Mouse (Mus musculus): ENCODE data around the gene Tcf20.

Gene Tcf20

DNA sequence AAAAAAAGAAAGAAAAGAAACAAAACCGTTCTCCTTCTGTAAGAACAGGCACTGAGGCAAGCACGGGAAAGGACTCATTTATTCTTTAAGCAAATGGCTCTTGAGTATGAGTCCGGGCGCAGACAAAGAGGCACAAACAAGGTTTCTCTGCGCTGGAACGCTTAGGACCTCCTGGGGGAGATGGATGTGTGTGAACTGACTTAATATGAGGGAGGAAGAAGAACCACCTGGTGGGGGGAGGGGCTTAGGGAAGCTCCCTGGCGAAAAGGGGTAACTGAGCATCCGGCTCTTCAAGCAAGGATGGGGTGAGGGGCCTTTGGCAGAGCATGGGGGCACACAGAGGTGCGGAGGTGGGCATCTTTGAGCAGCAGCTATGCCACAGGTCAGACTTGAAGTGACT lies 5.2 kb upstream of the Tcf20 start:
- no peak for DNase-seq (ENCODE audit: low spot score in 2 of 2)

DNA sequence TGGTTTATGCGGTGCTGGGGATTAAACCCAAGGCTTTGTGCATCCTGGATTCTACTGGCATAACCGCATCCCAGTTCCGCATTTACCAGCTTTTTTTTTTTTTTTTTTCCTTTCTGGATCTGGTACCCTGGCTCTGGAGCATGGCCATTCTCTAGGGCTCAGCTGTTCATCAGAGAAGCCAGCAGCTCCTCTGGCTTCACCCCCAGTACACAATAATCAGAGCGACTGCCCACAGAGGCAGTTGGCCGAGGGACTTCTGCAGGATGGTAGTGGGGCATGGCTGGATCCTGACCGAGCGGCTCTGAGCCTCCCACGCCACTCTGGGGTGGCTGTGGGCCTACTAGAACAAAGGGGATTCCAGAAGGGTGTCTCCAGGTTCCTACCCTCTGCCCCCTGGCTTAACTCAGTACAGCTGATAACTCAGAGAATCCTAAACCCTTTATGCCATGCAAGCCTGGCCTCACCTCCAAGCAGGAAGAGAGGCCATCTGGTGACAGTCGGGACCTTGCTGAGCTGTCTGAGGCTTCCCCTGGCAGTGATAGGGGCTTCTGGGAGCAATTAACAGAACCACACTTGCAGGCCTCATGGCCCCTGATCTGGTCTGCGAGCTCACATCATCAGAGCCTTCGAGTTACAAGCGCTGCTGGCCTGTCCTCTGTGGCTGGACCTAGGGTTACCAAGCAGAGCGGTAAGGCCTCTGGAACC lies 4.6 kb upstream of the Tcf20 start:
- DNase-seq (ENCODE audit: low spot score in 2 of 2) = no peak

DNA sequence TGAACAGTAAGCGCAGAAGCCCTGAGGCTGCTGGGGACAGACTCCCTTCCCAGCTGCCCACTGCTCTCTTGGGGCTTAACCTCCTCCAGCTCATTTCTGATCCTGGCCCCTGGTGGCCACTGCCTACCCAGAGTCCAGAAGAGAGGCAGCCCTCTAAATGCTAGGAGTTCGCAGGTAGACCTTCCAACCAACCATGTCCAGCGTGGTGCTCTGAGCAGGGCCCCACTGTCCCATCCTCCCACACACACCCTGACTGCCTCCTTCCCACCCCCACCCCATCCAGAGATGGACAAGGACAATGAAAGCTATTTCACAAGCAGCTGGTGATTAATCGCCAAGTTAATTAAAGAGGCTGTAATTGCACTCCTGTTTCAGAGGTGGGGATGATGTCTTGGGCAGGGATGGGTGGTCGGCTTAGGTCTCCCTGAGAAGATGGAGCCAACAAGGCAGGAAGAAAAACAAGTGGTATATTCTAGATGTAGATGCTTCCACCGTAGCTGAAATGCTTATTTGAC lies 1.6 kb upstream of the Tcf20 start:
- DNase-seq (ENCODE audit: low spot score in 2 of 2) = no peak

DNA sequence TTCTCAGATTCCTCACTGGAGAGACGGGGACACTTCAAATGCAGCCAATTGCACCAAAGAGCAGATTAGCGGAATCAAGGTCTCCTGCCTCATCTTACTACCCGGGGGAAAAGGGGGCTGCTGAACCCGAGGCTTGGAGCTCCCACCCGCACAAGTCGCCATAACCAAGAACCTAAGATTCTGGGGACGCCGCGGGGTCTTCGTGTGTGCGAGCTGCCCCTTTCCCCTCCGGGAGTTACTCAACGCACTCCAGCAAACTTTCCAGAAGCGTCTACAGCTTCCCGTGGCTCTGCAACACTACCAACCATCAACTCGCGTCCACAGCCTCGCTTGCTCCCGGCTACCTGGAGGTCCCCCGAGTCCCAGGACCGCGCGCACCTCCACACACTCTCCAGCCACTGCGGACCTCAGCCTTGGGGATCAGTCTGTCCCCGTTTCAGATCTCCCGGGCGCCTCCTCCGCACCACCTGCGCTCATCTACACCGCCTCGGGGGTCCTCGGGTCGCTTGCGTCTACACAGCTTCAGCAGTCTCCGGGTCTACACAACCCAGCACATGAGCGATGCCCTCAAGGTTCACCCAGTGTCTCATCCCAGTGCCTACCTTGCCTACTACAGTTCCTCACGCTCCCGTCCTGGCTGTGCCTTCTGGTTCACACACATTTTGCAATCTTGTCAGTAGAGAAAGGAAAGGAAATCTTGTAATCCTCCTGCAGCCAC lies 499 bp downstream of the Tcf20 start:
- DNase-seq (ENCODE audit: low spot score in 2 of 2) = no peak

DNA sequence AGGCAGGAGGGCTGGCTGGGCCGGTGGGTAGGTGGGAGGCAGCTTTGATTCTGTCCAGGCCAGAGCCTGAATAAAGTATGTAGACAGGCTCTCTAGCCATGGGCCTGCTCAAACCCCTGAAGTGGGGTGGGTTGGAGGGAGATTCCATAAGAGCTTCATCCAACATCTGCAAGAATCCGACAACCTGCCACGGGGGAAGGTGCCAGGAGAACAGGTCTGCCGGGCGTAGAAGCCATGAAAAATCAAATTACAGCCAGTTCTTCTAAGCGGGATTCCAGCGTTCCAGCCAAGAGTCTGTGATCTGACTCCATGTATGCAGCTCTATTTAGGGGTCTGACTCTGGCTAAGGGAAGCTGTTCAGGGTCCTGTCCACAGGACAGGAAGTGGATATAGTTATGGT lies 3.1 kb downstream of the Tcf20 start:
- DNase-seq (ENCODE audit: low spot score in 2 of 2) = no peak

DNA sequence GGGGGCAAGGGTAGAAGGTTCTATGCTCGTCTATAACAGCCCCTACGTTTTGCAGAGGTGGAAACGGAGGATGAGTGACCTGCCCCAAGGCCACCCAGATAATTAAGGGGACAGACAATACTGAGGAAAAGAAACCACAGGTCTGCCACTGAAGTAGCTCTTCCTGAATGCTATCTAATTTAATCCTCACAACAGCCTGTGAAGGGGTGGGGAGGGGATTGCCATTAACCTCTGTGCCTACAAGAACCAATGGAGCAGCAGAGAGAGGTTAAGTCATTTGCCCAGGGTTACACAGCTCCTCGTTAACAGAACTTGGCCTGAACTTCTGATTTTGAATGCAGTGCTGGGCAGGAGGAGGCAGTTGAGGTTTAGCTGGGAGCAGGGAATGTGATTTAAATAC lies 3.6 kb downstream of the Tcf20 start:
- DNase-seq (ENCODE audit: low spot score in 2 of 2) = no peak

DNA sequence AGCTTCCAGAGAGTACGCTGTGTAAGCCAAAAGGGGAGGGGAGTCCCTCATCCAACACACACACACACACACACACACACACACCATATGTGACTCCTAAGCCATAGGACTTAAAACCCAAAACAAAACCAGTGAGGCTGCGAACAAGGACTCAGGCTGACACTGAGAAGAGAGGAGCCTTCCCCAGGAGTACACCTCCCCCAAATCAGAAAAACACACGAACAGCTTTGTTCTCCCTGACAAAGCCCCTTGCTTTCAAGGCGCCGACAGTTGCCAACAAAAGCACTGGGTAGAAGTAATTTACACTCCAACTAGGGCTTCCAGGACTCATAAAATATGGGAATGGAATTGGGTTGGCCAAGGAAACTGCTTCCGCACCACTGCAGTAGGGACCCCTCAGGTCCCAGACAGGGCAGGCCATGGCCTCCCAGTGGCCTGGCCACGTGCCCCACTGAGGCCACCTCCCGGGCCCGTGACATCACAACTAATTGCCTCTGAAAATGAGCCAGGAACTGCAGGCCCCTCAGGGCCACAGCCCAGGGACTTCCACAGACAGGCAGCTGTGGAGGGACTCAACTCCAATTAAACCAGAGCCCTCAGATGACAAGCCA lies 4.2 kb downstream of the Tcf20 start:
- no peak for DNase-seq (ENCODE audit: low spot score in 2 of 2)

DNA sequence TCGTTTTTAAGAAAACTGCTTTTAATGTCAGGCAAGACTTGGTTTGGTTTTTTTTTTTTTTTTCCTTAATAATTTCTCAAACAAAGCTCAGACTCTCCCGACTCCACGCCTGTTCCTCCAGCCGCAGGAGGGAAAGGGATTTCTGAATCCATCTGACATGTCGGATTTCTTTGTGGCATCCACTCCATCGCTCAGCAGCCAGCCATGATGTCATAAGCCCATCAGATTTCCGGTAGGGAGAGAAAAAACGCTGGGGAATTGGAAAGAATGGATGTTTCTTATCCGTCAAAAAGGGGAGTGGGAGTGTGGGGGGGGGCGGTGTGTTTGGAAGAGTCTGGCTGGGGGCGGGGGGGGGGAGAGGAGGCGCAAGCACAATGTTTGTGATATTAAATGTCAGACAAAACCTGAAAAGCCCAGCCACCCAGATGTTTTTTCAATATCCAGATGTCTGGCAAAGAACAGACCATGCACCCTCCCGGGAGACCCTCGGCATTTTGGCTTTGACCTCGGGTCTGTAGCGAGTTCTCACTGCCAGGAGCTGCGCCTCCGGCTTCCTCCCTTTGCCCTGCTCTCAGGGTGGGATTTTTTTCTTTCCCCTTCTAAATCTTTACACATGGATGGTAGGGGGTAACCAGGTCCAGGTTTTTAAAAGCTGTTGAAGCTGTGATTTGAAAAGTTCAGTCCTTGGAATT lies 4.8 kb downstream of the Tcf20 start:
- no peak for DNase-seq (ENCODE audit: low spot score in 2 of 2)

DNA sequence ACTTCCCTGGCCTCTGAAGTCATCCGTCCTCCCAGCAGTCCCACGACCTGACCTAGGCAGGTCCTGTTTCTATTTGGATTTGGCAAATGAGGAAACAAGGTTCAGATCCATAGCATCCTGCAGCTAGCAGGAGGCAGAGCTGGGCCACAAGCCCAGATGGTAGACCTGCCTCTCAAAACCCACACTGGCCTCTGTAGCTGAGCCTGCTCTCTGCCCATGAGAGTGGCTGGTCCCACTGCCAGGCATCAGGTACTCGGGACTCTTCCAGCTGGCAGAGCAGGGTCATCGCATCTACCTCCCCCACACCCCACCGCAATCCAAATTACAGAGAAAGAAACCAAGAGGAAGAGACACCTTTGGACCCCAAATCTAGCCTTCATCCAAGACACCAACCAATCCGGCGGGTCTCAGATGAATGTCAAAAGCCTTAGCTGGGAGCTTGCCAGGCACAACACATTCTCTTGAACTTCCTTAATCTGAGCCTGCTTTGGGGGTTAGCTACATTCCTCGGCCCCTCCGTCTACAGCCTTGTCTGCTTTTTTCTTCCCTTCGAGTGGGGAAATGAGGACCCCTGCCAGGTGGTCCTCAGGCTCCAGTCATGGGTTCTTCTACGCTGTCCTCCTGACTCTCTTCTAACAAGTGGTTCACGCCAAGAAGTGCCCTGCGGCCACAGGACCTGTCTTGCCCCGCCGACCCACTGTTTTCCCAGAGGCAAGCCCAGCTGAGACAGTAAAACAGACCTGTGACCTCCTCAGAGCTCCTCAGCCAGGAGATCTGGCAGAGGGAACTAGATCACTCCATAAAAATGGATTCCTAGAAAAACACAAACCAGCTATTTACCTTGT lies 5.8 kb downstream of the Tcf20 start:
- no peak for DNase-seq (ENCODE audit: low spot score in 2 of 2)

DNA sequence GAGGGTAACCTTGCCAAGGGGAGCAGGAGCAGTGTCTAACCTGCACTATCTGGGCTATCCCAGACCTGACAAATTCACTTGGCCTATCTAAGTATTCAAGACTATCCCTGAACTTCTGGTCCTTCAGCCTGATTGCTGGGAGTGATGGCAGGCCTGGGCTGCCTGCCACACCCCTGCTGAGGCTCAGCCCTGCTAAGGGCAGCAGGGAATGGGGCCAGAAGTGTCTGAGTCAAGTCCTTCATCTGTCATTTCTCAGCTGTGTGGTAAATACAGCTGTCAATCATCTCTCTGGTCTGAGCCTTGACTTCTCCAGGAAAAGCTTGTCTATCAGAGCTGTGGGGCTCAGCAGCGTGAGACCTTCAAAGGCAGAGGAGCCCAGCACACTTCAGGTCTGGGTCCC lies 8.1 kb downstream of the Tcf20 start:
- no peak for DNase-seq (ENCODE audit: low spot score in 2 of 2)

DNA sequence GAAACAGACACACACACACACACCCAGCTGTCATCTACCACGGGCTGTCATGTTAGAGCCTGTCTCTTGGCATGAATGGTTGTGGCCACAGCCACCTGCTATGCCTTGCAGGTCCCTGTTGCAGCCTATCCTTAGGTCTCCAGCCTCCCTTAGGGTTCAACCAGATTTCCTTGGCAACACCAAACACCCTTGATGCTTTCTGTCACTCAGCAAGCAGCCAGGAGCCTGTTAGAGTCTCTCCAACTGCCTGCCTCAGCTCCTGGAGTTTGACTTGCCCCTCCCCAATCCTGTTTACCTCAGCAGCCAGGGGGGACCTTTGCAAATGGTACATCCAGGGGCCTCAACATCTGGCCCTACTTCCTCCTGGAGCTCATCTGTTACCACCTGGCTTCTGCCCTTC lies 13.2 kb downstream of the Tcf20 start:
- DNase-seq (ENCODE audit: low spot score in 2 of 2) = no peak

DNA sequence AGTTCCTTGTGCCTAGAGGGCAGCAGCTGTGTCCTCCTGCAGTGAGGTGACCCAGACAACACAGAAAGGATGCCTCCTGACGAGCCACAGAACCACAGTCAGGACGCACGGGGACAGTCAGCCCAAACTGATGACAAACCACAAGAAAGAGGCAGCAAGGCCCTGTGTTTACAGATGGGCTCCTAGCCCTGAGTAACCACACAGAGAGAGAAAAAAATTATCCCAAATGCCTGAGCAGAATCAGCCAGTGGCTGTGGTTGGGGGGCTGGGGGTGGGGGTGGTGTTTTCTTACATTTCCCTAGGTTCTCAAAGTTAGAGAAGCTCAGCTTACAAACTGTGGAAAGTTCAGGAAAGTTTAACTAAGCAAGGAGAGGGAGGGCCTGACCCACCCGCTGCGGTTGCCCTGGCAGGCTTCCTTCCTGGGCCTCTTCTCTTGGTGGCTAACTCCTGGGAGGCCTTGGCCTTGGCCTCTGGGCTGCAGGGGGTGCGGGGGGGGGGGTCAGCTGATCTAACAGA lies 18.4 kb downstream of the Tcf20 start:
- DNase-seq (ENCODE audit: low spot score in 2 of 2) = no peak

DNA sequence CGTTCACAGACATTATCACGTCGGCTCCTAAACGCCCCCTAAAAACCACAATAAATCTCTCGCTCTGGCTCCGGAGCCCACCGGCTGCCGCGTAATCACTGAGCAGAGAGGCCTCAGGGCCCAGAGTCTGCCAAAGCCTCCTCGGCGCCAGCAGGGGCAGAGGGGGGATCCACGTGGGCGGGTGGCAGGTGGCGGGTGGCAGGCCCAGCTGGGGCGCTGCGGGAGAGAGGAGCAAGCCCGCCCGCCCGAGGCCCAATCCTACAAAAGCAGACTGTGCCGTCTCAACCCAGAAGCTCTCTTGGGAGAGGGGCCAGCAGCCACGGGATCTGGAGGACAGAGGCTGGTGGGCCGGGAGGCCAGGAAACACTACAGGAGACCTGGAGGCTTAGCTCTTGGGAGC lies 19.2 kb downstream of the Tcf20 start:
- DNase-seq (ENCODE audit: low spot score in 2 of 2) = no peak

DNA sequence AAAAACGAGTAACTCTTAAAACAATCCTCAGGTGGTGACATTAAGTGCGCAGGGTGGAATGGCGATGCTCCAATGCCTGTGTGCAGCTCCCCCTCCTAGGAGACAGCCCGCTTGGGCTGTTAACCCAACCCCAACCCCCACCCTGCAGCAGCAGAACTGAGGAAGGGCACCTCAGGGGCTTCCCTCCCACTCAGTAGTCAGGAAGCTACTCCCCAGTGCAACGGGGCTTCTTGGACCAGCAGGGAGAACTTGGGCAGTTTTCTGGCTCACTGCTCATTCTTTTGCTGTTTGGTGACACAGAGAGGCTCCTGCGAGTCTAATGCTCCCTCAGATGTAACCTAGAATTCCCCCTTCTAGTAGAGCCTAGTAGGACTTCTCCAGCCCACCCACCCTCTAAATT lies 19.7 kb downstream of the Tcf20 start:
- DNase-seq (ENCODE audit: low spot score in 2 of 2) = no peak

DNA sequence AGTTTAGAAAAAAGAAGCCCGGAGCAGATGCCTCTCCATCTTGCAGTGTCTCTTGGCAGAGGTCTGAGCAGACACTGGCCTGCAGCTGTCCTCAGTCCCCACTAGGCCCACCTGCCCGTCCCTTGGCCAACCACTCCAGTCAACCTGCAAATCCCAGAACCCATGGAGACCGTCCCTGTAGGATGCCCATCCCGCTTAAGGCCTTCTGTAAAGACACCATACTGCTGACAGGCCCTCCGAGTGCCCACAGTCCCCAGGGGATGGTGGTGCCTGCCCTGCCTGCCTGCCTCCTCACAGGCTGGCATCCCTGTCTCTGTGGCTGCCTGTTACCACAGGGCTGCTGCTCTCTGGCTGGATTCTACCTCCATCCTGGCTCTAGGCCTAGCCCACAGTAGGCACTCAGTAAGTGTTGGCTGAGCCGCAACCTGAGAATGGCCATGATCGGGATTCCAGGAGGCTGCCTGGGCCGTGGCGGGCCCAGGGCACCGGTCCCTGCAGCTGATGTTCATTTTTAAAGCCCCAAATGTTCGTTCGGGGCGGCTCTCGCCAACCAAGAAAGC lies 23.3 kb downstream of the Tcf20 start:
- no peak for DNase-seq (ENCODE audit: low spot score in 2 of 2)

DNA sequence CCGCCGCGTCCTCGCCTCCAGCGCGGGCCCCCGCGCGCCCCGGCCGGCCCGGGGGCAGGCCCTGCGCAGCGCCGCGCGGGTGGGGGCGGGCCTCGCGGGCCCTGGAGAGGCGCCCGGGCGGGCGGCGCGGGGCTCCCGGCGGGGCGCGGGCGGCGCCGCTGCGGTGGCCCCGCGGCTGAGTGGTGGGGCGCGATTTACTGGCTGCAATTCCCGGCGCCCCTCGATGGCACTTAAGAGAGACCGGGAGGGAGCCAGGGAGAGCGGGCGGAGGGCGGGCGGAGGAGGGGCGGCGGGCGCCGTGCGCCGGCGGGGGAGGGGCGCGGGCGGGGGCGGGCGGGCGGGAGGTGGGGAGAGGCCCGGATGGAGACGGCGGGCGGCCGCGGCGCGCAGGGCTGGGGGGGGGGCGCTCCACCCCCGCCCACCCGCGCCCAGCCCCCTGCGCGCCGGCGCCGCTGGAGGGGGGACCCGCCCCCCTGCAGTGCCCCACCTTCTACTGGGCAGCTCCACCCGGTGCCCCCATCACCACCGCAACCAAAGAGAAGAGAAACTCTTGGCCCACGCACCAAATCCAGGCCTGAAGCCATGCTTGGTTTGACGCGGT lies 24.0 kb downstream of the Tcf20 start:
- DNase-seq (ENCODE audit: low spot score in 2 of 2) = no peak

DNA sequence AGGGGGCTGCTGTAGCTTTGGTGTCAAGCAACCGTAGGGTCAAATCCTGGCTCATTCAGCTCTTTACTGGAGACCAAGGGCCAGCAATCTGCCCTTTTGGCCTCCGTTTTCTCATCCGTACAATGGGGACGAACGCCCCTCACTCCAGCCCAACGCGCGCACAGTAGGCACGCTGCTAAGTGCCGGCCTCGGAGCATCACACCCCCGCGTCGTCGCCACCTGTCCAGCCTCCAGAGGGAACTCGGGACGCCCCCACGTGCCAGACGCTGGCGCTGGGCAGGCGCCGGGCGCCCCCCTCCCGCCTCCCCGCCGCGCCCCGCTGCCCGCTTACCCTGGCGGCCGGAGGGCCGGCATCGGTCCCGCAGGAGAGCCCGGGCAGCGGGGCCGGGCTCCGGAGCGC lies 24.6 kb downstream of the Tcf20 start:
- DNase-seq (ENCODE audit: low spot score in 2 of 2) = no peak

DNA sequence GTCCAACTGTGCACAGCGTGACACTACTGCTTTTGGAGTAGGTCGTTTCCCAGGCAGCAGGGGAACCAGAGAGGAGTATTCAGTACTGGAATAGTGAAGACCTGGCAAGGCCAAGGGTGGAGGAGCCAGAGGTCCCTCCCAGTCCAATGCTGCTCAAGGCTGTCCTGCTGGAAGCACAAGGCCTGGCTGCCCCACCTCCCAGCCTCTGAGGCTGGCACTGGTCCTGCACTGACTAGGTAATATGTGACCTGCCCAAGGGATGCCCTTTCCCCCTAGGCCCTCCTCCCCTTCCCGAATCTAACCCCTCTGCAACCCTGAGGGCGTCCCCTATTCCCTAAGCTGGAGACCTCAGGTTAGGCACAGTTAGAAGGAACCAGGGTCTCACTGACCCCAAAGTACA lies 25.1 kb downstream of the Tcf20 start:
- no peak for DNase-seq (ENCODE audit: low spot score in 2 of 2)

DNA sequence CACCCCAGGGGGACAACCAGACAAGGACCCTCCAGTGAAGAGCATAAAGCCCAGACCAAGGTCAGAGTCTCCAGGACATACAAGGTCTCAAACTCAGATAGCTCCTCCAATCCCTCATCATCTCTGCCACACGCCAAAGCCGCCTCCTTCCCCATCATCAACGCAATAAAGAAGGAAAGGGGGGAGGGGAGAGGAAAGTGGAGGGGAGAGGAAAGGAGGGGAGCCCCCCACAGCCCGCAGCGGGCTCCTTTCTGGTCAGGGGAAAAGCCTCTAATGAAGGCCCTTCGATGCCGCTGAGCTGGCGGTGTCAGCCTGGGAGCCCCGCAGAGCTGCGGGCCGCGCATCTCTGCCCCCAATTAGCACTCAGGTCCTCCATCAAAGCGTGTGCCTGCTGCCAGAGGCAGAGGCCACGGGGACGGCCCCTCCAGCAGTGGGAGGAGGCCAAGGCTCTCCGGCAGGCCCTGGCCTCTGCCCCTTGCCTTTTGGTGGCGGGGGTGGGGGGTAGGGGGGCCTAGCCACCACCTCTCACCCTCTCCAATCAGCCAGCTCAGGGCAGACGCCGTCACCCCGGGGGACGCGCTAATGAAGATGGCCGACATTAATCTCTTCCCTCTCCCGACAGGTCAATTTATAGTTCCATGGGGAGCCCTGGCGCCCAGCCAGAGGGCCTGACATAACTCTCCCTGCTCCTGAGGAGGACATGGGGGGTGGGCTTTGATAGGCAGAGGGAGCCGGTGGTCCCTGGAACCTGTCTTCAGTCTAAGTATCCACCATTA lies 26.7 kb downstream of the Tcf20 start:
- no peak for DNase-seq (ENCODE audit: low spot score in 2 of 2)

DNA sequence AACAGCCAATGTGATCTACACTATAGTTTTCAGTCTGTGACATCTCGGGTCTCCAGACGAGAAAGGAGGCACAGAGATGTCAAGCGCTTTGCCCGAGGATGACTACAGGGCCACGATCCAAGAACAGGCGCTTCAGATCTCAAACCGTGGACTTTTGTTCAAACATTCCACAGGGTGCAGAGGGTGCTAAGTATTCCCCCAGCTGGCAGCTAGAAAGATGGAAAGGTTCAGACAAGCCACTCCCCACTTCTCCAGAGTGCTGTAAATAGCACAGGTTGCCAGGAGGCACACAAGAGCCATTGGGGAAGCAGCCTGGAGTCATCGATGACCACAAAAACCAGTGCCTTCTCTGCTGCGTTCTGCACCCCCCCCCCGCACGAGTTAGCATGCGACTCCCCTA lies 28.5 kb downstream of the Tcf20 start:
- DNase-seq (ENCODE audit: low spot score in 2 of 2) = no peak
